Mouse (Mus musculus) small intestine, adult 2 months (tissue): ENCODE data around the gene Elf5.

ENCODE experiments used
- CTCF ChIP-seq: fragments of 200-500 bp; IDR thresholded peaks from 2 replicates; pipeline ENCODE4 v1.5.1; 2012; ENCODE audit warnings: low read depth, mild to moderate bottlenecking, control low read depth, inconsistent platforms, low read length, moderate library complexity, mixed read lengths; ENCODE audit not compliant: insufficient replicate concordance, insufficient read length; ENCODE audit errors: extremely low read depth
- POLR2A ChIP-seq: fragments of 200-500 bp; IDR thresholded peaks from 2 replicates; pipeline ENCODE4 v1.6.1; 2012; ENCODE audit warnings: low read depth, mild to moderate bottlenecking, control low read depth, inconsistent platforms, low read length, moderate library complexity

DNA sequence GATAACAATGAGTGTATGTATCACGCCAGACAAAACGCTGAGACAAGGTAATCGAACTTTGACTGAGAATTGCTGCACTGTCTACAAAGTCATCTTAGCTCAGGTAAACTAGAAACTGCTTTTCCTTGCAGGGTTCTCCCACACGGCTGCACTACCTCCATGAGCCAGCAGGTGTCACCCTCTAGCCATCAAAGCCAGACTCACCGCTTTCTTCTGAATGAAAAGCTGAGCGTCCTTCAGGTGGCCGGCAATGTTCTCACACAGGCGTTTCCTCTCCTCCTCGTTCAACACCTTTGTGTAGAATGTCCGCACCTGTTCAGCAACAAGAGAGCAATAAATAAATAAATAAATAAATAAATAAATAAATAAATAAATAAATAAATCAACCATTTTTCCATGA is 45.2 kb downstream of the Elf5 start:
- peak; percentile 96; the same call in 1 of the 2 replicates for TF ChIP-seq CTCF
- TF ChIP-seq POLR2A: no peak
